Comparison of ENCODE assay signal across 20 mouse cellular contexts in genomic region chr8:116120067-116120466, GRCm38 (mm10).
A peak's percentile ranks its signal among the peaks of the same experiment; 100 is the strongest.
DNase-seq lines count a peak whose midpoint lies in the region; ATAC-seq and TF ChIP-seq lines count a peak whose summit lies in the region.
"Had no signal": no experiment of that assay in that cellular context is flagged by ENCODE, and none has a peak within 500 bp of the region (broad histone marks: within the 10 kb centered on the region; RNA-seq: fewer than 3 reads in every experiment).

No protein-coding gene starts in this region.

- no peak overlapping the region for H3K4me3 ChIP-seq in embryonic facial prominence, embryonic 11.5 days (ENCODE audit: low read depth, low read length)
- H3K4me3 ChIP-seq in embryonic facial prominence, embryonic 13.5 days: no peak overlapping the region
- no peak overlapping the region for H3K4me3 ChIP-seq in limb, embryonic 13.5 days
- no peak overlapping the region for H3K4me3 ChIP-seq in thymus, adult 2 months (ENCODE audit: control insufficient read depth, insufficient read depth, low read length)
- H3K4me3 ChIP-seq in hindbrain, postnatal 0 days (ENCODE audit: low read length): no peak overlapping the region
- H3K4me3 ChIP-seq: heart, adult 2 months; heart, embryonic 12.5 days; intestine, embryonic 15.5 days had no signal

- no peak for ATAC-seq in embryonic facial prominence, embryonic 11.5 days (replicated peaks; ENCODE audit: insufficient number of reproducible peaks, low FRiP score, low TSS enrichment, low read depth)
- no peak; the same call in 1 of the 2 replicates for ATAC-seq in embryonic facial prominence, embryonic 13.5 days (ENCODE audit: insufficient number of reproducible peaks, insufficient read depth, low FRiP score, low TSS enrichment, low read depth)
- ATAC-seq in limb, embryonic 13.5 days (ENCODE audit: low FRiP score, low read depth): peak; percentile 66; the same call in 1 of the 2 replicates
- no peak for ATAC-seq in hindbrain, postnatal 0 days
- ATAC-seq: forebrain, embryonic 14.5 days; hindbrain, embryonic 16.5 days; intestine, embryonic 15.5 days had no signal

- no peak overlapping the region for H3K9ac ChIP-seq in embryonic facial prominence, embryonic 11.5 days (replicated peaks; ENCODE audit: low read length)
- H3K9ac ChIP-seq in embryonic facial prominence, embryonic 13.5 days: no peak overlapping the region
- H3K9ac ChIP-seq in limb, embryonic 13.5 days: no peak overlapping the region
- H3K9ac ChIP-seq in hindbrain, postnatal 0 days (replicated peaks; ENCODE audit: low read length): no peak overlapping the region
- H3K9ac ChIP-seq: heart, embryonic 12.5 days; intestine, embryonic 15.5 days had no signal

- no peak for TF ChIP-seq CTCF in thymus, adult 2 months (IDR thresholded peaks at IDR 0.05; ENCODE audit: borderline replicate concordance, control insufficient read depth, extremely low read depth, insufficient read depth, low read length, poor library complexity)
- TF ChIP-seq CTCF in hindbrain, postnatal 0 days (IDR thresholded peaks at IDR 0.05; ENCODE audit: low read depth): no peak

- 31% methylated on average over 13 of the region's 13 CpGs for WGBS in embryonic facial prominence, embryonic 11.5 days
- WGBS in embryonic facial prominence, embryonic 13.5 days: 30% methylated on average over 13 of the region's 13 CpGs
- WGBS in limb, embryonic 13.5 days: 16% methylated on average over 13 of the region's 13 CpGs
- WGBS in thymus, adult 2 months: 94% methylated on average over 13 of the region's 13 CpGs
- 81% methylated on average over 13 of the region's 13 CpGs for WGBS in hindbrain, postnatal 0 days

- H3K36me3 ChIP-seq in embryonic facial prominence, embryonic 11.5 days (replicated peaks; ENCODE audit: control insufficient read depth, insufficient read depth, low read depth, low read length): no peaks in the 10 kb centered on the region
- no peaks in the 10 kb centered on the region for H3K36me3 ChIP-seq in embryonic facial prominence, embryonic 13.5 days
- no peaks in the 10 kb centered on the region for H3K36me3 ChIP-seq in limb, embryonic 13.5 days
- H3K36me3 ChIP-seq in thymus, adult 2 months (ENCODE audit: control insufficient read depth, insufficient read depth, low read length): no peaks in the 10 kb centered on the region
- no peaks in the 10 kb centered on the region for H3K36me3 ChIP-seq in hindbrain, postnatal 0 days (ENCODE audit: insufficient read depth, low read length)
- H3K36me3 ChIP-seq: heart, embryonic 12.5 days; intestine, embryonic 15.5 days had no signal

- TF ChIP-seq POLR2A in thymus, adult 2 months (IDR thresholded peaks at IDR 0.05; ENCODE audit: control insufficient read depth, extremely low read depth, insufficient read depth, low read length, poor library complexity): no peak

- no peaks in the 10 kb centered on the region for H3K27me3 ChIP-seq in embryonic facial prominence, embryonic 11.5 days (ENCODE audit: control insufficient read depth, insufficient read depth, low read length)
- H3K27me3 ChIP-seq in embryonic facial prominence, embryonic 13.5 days: 0 out of 2 replicates have a peak, but pooled peaks cover 3% of the 10 kb centered on the region
- H3K27me3 ChIP-seq in limb, embryonic 13.5 days: peaks cover 16% of the 10 kb centered on the region; the same call in 1 of the 2 replicates
- no peaks in the 10 kb centered on the region for H3K27me3 ChIP-seq in thymus, adult 2 months (ENCODE audit: control insufficient read depth, insufficient read depth, low read length)
- H3K27me3 ChIP-seq in hindbrain, postnatal 0 days (ENCODE audit: insufficient read depth, low read length): no peaks in the 10 kb centered on the region
- H3K27me3 ChIP-seq: heart, embryonic 12.5 days; intestine, embryonic 15.5 days had no signal

- no peak overlapping the region for H3K27ac ChIP-seq in embryonic facial prominence, embryonic 11.5 days (replicated peaks; ENCODE audit: low read depth, low read length)
- peak overlapping the region; percentile 75 for H3K27ac ChIP-seq in embryonic facial prominence, embryonic 13.5 days
- H3K27ac ChIP-seq in limb, embryonic 13.5 days: peak overlapping the region; percentile 52; the same call in 1 of the 2 replicates
- H3K27ac ChIP-seq in thymus, adult 2 months (ENCODE audit: control insufficient read depth, insufficient read depth, low read length): no peak overlapping the region
- no peak overlapping the region for H3K27ac ChIP-seq in hindbrain, postnatal 0 days
- H3K27ac ChIP-seq: heart, adult 2 months; intestine, embryonic 15.5 days had no signal

- no peaks in the 10 kb centered on the region for H3K9me3 ChIP-seq in embryonic facial prominence, embryonic 11.5 days (replicated peaks; ENCODE audit: control insufficient read depth, low read length)
- no peaks in the 10 kb centered on the region for H3K9me3 ChIP-seq in embryonic facial prominence, embryonic 13.5 days
- H3K9me3 ChIP-seq in limb, embryonic 13.5 days: no peaks in the 10 kb centered on the region
- no peaks in the 10 kb centered on the region for H3K9me3 ChIP-seq in hindbrain, postnatal 0 days (ENCODE audit: low read length)
- H3K9me3 ChIP-seq: intestine, embryonic 15.5 days had no signal

- no peaks in the 10 kb centered on the region for H3K4me1 ChIP-seq in embryonic facial prominence, embryonic 11.5 days (ENCODE audit: control insufficient read depth, insufficient read depth, low read length)
- peaks cover 35% of the 10 kb centered on the region for H3K4me1 ChIP-seq in embryonic facial prominence, embryonic 13.5 days
- peaks cover 36% of the 10 kb centered on the region for H3K4me1 ChIP-seq in limb, embryonic 13.5 days
- no peaks in the 10 kb centered on the region for H3K4me1 ChIP-seq in thymus, adult 2 months (replicated peaks; ENCODE audit: control insufficient read depth, insufficient read depth, low read length)
- peaks cover 9% of the 10 kb centered on the region; the same call in 1 of the 2 replicates for H3K4me1 ChIP-seq in hindbrain, postnatal 0 days (ENCODE audit: insufficient read depth, low read length)

- DNase-seq in embryonic facial prominence, embryonic 11.5 days (ENCODE audit: low spot score): peak; percentile 71
- peak; percentile 12 for DNase-seq in hindlimb bud, embryonic 11.5 days (ENCODE audit: extremely low spot score, low read depth, low spot score)
- no peak for DNase-seq in thymus, adult 2 months
- no peak for DNase-seq in hindbrain, postnatal 0 days (ENCODE audit: low spot score)
- DNase-seq in gastrocnemius, postnatal 10 days: no peak
- DNase-seq in c-Kit-positive CD71-positive TER-119-positive erythroid progenitor cells, embryonic 14.5 days (ENCODE audit: low spot score): no peak
- DNase-seq: adrenal gland, adult 8-10 months; cerebellum, adult 11-12 months; cerebellum, adult 9-10 months; cerebellum, postnatal 25 days; gastrocnemius, postnatal 14 days; heart, adult 2 months; heart, postnatal 36 days; kidney, adult 18-20 months had no signal

- no peak overlapping the region; the same call in 1 of the 2 replicates for H3K4me2 ChIP-seq in embryonic facial prominence, embryonic 11.5 days (ENCODE audit: low read depth, low read length)
- peak overlapping the region; percentile 34 for H3K4me2 ChIP-seq in embryonic facial prominence, embryonic 13.5 days
- peak overlapping the region; percentile 44 for H3K4me2 ChIP-seq in limb, embryonic 13.5 days (replicated peaks)
- no peak overlapping the region for H3K4me2 ChIP-seq in hindbrain, postnatal 0 days (ENCODE audit: low read depth, low read length)
- H3K4me2 ChIP-seq: heart, embryonic 12.5 days; intestine, embryonic 15.5 days had no signal

Comparison
In these comparisons a context has a peak if more than half of its experiments do, and no peak if none do; other contexts are left out.
1. H3K27ac ChIP-seq: peak in embryonic facial prominence, embryonic 13.5 days (single experiment) and limb, embryonic 13.5 days (single experiment); none in embryonic facial prominence, embryonic 11.5 days (single experiment), thymus, adult 2 months (single experiment) and hindbrain, postnatal 0 days (single experiment).
2. H3K4me2 ChIP-seq: peak in embryonic facial prominence, embryonic 13.5 days (single experiment) and limb, embryonic 13.5 days (single experiment); none in embryonic facial prominence, embryonic 11.5 days (single experiment) and hindbrain, postnatal 0 days (single experiment).
3. DNase-seq: peak in embryonic facial prominence, embryonic 11.5 days (single experiment) and hindlimb bud, embryonic 11.5 days (single experiment); none in thymus, adult 2 months (single experiment), hindbrain, postnatal 0 days (single experiment), gastrocnemius, postnatal 10 days (single experiment) and c-Kit-positive CD71-positive TER-119-positive erythroid progenitor cells, embryonic 14.5 days (single experiment).